Mouse (Mus musculus): ENCODE measurements around the gene Adgre5.

DNA sequence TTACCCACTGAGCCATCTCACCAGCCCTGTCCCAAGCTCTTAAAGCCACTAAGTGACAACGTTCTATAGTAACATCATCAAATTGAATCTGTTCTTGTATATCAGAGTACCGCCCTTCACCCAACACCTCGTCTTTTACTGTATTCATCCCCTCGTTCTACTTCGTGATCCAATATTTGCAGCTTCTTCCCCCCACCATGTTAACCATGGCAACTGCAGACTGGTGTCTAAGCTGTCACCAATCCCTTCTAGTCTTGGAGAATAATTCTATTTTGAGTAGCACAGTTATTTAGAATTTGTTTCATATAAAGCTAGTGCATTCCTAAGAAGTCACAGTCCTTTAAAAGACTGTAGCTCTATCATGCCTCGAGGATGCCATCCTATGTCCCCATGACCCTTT lies 51.9 kb downstream of the Adgre5 start:
- TF ChIP-seq GATA1 (IDR thresholded peaks at IDR 0.05; ENCODE audit: borderline replicate concordance, low read length) (no peak), FLI1 (IDR thresholded peaks at IDR 0.05; ENCODE audit: low read length) (no peak)
